23 mouse cellular contexts compared by ENCODE assay signal in genomic region chr6:13061276-13062039, GRCm38 (mm10). TPM values are rescaled to one million over a fixed set of nuclear protein-coding genes. Genes with fewer than 3 reads are reported as not detected.
DNase-seq lines count a peak whose midpoint lies in the region; ATAC-seq lines count a peak whose summit lies in the region.
"Had no signal": no experiment of that assay in that cellular context is flagged by ENCODE, and none has a peak within 500 bp of the region (broad histone marks: within the 10 kb centered on the region; RNA-seq: fewer than 3 reads in every experiment).

No protein-coding gene starts in this region.

- no peaks in the 10 kb centered on the region for H3K4me1 ChIP-seq in midbrain, embryonic 11.5 days (ENCODE audit: control insufficient read depth, insufficient read depth, low read length)
- H3K4me1 ChIP-seq in midbrain, embryonic 16.5 days (ENCODE audit: control insufficient read depth, insufficient read depth, low read length), result no peaks in the 10 kb centered on the region
- H3K4me1 ChIP-seq: forebrain, embryonic 13.5 days; limb, embryonic 10.5 days; megakaryocyte, embryonic 14.5 days; midbrain, embryonic 15.5 days had no signal

- H3K27ac ChIP-seq in midbrain, embryonic 11.5 days (ENCODE audit: low read depth, low read length), result no peak overlapping the region
- H3K27ac ChIP-seq in midbrain, embryonic 16.5 days (ENCODE audit: low read length), result no peak overlapping the region
- H3K27ac ChIP-seq: forebrain, embryonic 13.5 days; heart, adult 2 months; limb, embryonic 10.5 days; midbrain, embryonic 15.5 days had no signal

- no peak overlapping the region for H3K4me2 ChIP-seq in midbrain, embryonic 11.5 days
- H3K4me2 ChIP-seq in midbrain, embryonic 16.5 days (ENCODE audit: low read length), result no peak overlapping the region
- H3K4me2 ChIP-seq: forebrain, embryonic 13.5 days; midbrain, embryonic 15.5 days had no signal

- no peak for ATAC-seq in midbrain, embryonic 11.5 days (ENCODE audit: low FRiP score)
- no peak for ATAC-seq in midbrain, embryonic 16.5 days
- ATAC-seq: forebrain, embryonic 13.5 days; hindbrain, embryonic 16.5 days; midbrain, embryonic 15.5 days had no signal

- no peak overlapping the region for H3K9ac ChIP-seq in midbrain, embryonic 11.5 days (ENCODE audit: low read length)
- no peak overlapping the region for H3K9ac ChIP-seq in midbrain, embryonic 16.5 days (ENCODE audit: low read depth, low read length)
- H3K9ac ChIP-seq: forebrain, embryonic 13.5 days; midbrain, embryonic 15.5 days had no signal

- no peaks in the 10 kb centered on the region for H3K36me3 ChIP-seq in midbrain, embryonic 11.5 days (ENCODE audit: control insufficient read depth, insufficient read depth, low read length)
- no peaks in the 10 kb centered on the region for H3K36me3 ChIP-seq in midbrain, embryonic 16.5 days (ENCODE audit: control insufficient read depth, insufficient read depth, low read length)
- no peaks in the 10 kb centered on the region for H3K36me3 ChIP-seq in splenic B cell, adult 2 months (ENCODE audit: control insufficient read depth, insufficient read depth, low read length, poor library complexity, severe bottlenecking)
- H3K36me3 ChIP-seq: G1E; limb, embryonic 10.5 days; midbrain, embryonic 15.5 days had no signal

- no peaks in the 10 kb centered on the region for H3K27me3 ChIP-seq in midbrain, embryonic 11.5 days (ENCODE audit: control insufficient read depth, insufficient read depth, low read length)
- H3K27me3 ChIP-seq in midbrain, embryonic 16.5 days (ENCODE audit: control insufficient read depth, insufficient read depth, low read depth, low read length), result no peaks in the 10 kb centered on the region
- H3K27me3 ChIP-seq in splenic B cell, adult 2 months (ENCODE audit: control insufficient read depth, insufficient read depth, low read length, poor library complexity, severe bottlenecking), result no peaks in the 10 kb centered on the region
- H3K27me3 ChIP-seq: forebrain, embryonic 13.5 days; megakaryocyte, embryonic 14.5 days; midbrain, embryonic 15.5 days had no signal

- peak; percentile 79 for DNase-seq in midbrain, embryonic 11.5 days (ENCODE audit: low spot score, missing footprints)
- DNase-seq in ES-CJ7 (ENCODE audit: low read depth, low spot score) (peak; percentile 11), MN1 (ENCODE audit: low spot score) (no peak)
- DNase-seq in embryo, embryonic 11 days, result peak; percentile 1
- DNase-seq in splenic B cell, adult 2 months (ENCODE audit: low read depth, low spot score), result peak; percentile 14
- no peak for DNase-seq in cerebellum, adult 11 months
- DNase-seq: B cell, adult 2 months; cerebellum, postnatal 14 days; gastrocnemius, postnatal 14 days; heart, adult 2 months; kidney, adult 18-20 months; kidney, postnatal 14 days; lung, adult 18-20 months; lung, postnatal 14 days; retina, postnatal 1 day; thymus, postnatal 36 days had no signal

- H3K4me3 ChIP-seq in midbrain, embryonic 11.5 days (ENCODE audit: low read depth, low read length), result no peak overlapping the region
- no peak overlapping the region for H3K4me3 ChIP-seq in midbrain, embryonic 16.5 days (ENCODE audit: low read depth, low read length)
- H3K4me3 ChIP-seq: forebrain, embryonic 13.5 days; heart, adult 2 months; limb, embryonic 10.5 days; megakaryocyte, embryonic 14.5 days; midbrain, embryonic 15.5 days had no signal

- no peaks in the 10 kb centered on the region for H3K9me3 ChIP-seq in midbrain, embryonic 11.5 days (ENCODE audit: control insufficient read depth, low read length)
- H3K9me3 ChIP-seq in midbrain, embryonic 16.5 days (replicated peaks; ENCODE audit: control insufficient read depth, low read length, poor library complexity, severe bottlenecking), result no peaks in the 10 kb centered on the region
- H3K9me3 ChIP-seq: forebrain, embryonic 13.5 days; G1E; limb, embryonic 10.5 days; megakaryocyte, embryonic 14.5 days; midbrain, embryonic 15.5 days had no signal

RNA-seq across cellular contexts. Expression of gene Tmem106b, which starts 8.1 kb away (rescaled TPM):
- polyA plus RNA-seq in midbrain, embryonic 11.5 days (2014; fragmentation: Nextera tagmentation; extraction: Ambion mirVana), result 30.4 and 35.6 TPM in 2 replicates
- 36.2 and 46.2 TPM in 2 replicates for polyA plus RNA-seq in midbrain, embryonic 16.5 days (2015; fragmentation: Nextera tagmentation; extraction: Ambion mirVana)

Comparison
In these comparisons a context has a peak if more than half of its experiments do, and no peak if none do; other contexts are left out.
1. DNase-seq: peak in midbrain, embryonic 11.5 days (single experiment), ES-CJ7 (single experiment), embryo, embryonic 11 days (single experiment) and splenic B cell, adult 2 months (single experiment); none in cerebellum, adult 11 months (single experiment) and MN1 (single experiment).